In genomic region chr10:3831597-3832351, GRCm38 (mm10) we compare ENCODE assay signal across 9 mouse cellular contexts.
DNase-seq lines count a peak whose midpoint lies in the region; ATAC-seq lines count a peak whose summit lies in the region.
"Had no signal": no experiment of that assay in that cellular context is flagged by ENCODE, and none has a peak within 500 bp of the region (broad histone marks: within the 10 kb centered on the region; RNA-seq: fewer than 3 reads in every experiment).

No protein-coding gene starts in this region.

- 89% methylated on average over 11 of the region's 11 CpGs for WGBS in forebrain, embryonic 10.5 days
- WGBS in forebrain, embryonic 12.5 days: 87% methylated on average over 11 of the region's 11 CpGs
- WGBS in kidney, embryonic 16.5 days: 64% methylated on average over 11 of the region's 11 CpGs

- no peak overlapping the region for H3K4me3 ChIP-seq in forebrain, embryonic 10.5 days
- H3K4me3 ChIP-seq in forebrain, embryonic 12.5 days (replicated peaks): no peak overlapping the region
- H3K4me3 ChIP-seq in kidney, embryonic 16.5 days (ENCODE audit: low read length): no peak overlapping the region

- no peaks in the 10 kb centered on the region for H3K27me3 ChIP-seq in forebrain, embryonic 10.5 days (ENCODE audit: poor library complexity, severe bottlenecking)
- H3K27me3 ChIP-seq in forebrain, embryonic 12.5 days: no peaks in the 10 kb centered on the region
- H3K27me3 ChIP-seq in kidney, embryonic 16.5 days (ENCODE audit: insufficient read depth, low read length): no peaks in the 10 kb centered on the region

- H3K4me2 ChIP-seq in forebrain, embryonic 12.5 days: no peak overlapping the region
- no peak overlapping the region for H3K4me2 ChIP-seq in kidney, embryonic 16.5 days (replicated peaks; ENCODE audit: low read depth, low read length)

- H3K4me1 ChIP-seq in forebrain, embryonic 10.5 days: peaks cover 28% of the 10 kb centered on the region
- peaks cover 10% of the 10 kb centered on the region for H3K4me1 ChIP-seq in forebrain, embryonic 12.5 days
- H3K4me1 ChIP-seq in kidney, embryonic 16.5 days (ENCODE audit: insufficient read depth, low read length): peaks cover 42% of the 10 kb centered on the region

- H3K27ac ChIP-seq in forebrain, embryonic 10.5 days: 0 out of 2 replicates have a peak overlapping the region, but pooled peaks have one; percentile 11
- no peak overlapping the region for H3K27ac ChIP-seq in forebrain, embryonic 12.5 days
- H3K27ac ChIP-seq in kidney, embryonic 16.5 days (ENCODE audit: low read length): peak overlapping the region; percentile 36; the same call in 1 of the 2 replicates

- no peak for ATAC-seq in forebrain, embryonic 12.5 days (ENCODE audit: low FRiP score)
- ATAC-seq in common myeloid progenitor, adult 5-6 weeks (replicated peaks; ENCODE audit: low read depth, poor library complexity, severe bottlenecking): peak; percentile 54
- peak; percentile 57 for ATAC-seq in kidney, embryonic 16.5 days (ENCODE audit: low FRiP score, low TSS enrichment)
- ATAC-seq in erythroid progenitor cell, adult 5-6 weeks (replicated peaks; ENCODE audit: low FRiP score, poor library complexity, severe bottlenecking): no peak
- ATAC-seq: forebrain, postnatal 0 days had no signal

- DNase-seq in forebrain, embryonic 10.5 days (ENCODE audit: extremely low spot score, low spot score): no peak
- peak; percentile 71 for DNase-seq in lung, postnatal 36 days
- no peak for DNase-seq in ovary, postnatal 36 days (ENCODE audit: low spot score)
- DNase-seq in spleen, postnatal 14 days (ENCODE audit: low spot score in 2 of 2): no peak
- DNase-seq: forebrain, postnatal 0 days had no signal

- H3K9ac ChIP-seq in forebrain, embryonic 12.5 days: no peak overlapping the region
- H3K9ac ChIP-seq in kidney, embryonic 16.5 days (replicated peaks; ENCODE audit: low read length): no peak overlapping the region
- H3K9ac ChIP-seq: forebrain, postnatal 0 days had no signal

- H3K36me3 ChIP-seq in forebrain, embryonic 10.5 days (replicated peaks): no peaks in the 10 kb centered on the region
- H3K36me3 ChIP-seq in forebrain, embryonic 12.5 days (replicated peaks): no peaks in the 10 kb centered on the region
- H3K36me3 ChIP-seq in kidney, embryonic 16.5 days (ENCODE audit: insufficient read depth, low read length): no peaks in the 10 kb centered on the region

- H3K9me3 ChIP-seq in forebrain, embryonic 10.5 days: no peaks in the 10 kb centered on the region
- no peaks in the 10 kb centered on the region for H3K9me3 ChIP-seq in forebrain, embryonic 12.5 days
- no peaks in the 10 kb centered on the region for H3K9me3 ChIP-seq in kidney, embryonic 16.5 days (ENCODE audit: low read length)

Comparison
In these comparisons a context has a peak if more than half of its experiments do, and no peak if none do; other contexts are left out.
1. ATAC-seq: peak in common myeloid progenitor, adult 5-6 weeks (single experiment) and kidney, embryonic 16.5 days (single experiment); none in forebrain, embryonic 12.5 days (single experiment) and erythroid progenitor cell, adult 5-6 weeks (single experiment).